In genomic region chr16:30187907-30188414, GRCm38 (mm10) we compare ENCODE assay signal across 8 mouse cellular contexts.
DNase-seq lines count a peak whose midpoint lies in the region; ATAC-seq and TF ChIP-seq lines count a peak whose summit lies in the region.

No protein-coding gene starts in this region.

- H3K9ac ChIP-seq in ES-Bruce4 (ENCODE audit: low read depth, poor library complexity, severe bottlenecking): peak overlapping the region; percentile 17; the same call in 1 of the 2 replicates
- H3K9ac ChIP-seq in forebrain, postnatal 0 days: peak overlapping the region; percentile 44
- H3K9ac ChIP-seq in lung, embryonic 14.5 days: peak overlapping the region; percentile 38

- H3K36me3 ChIP-seq in ES-Bruce4 (ENCODE audit: control insufficient read depth, insufficient read depth, low read length, poor library complexity, severe bottlenecking): no peaks in the 10 kb centered on the region
- H3K36me3 ChIP-seq in forebrain, postnatal 0 days (ENCODE audit: insufficient read depth): no peaks in the 10 kb centered on the region
- no peaks in the 10 kb centered on the region for H3K36me3 ChIP-seq in lung, embryonic 14.5 days (ENCODE audit: insufficient read depth)

- peak; percentile 71 for TF ChIP-seq EP300 in ES-Bruce4 (IDR thresholded peaks at IDR 0.05; ENCODE audit: insufficient read depth, low read depth, low read length)

- peak overlapping the region; percentile 56 for H3K4me2 ChIP-seq in forebrain, postnatal 0 days (ENCODE audit: low read depth)
- peak overlapping the region; percentile 59 for H3K4me2 ChIP-seq in lung, embryonic 14.5 days

- DNase-seq in cerebellum, adult 18-20 months: peak; percentile 91
- peak; percentile 84 for DNase-seq in forebrain, postnatal 0 days
- peak; percentile 98 for DNase-seq in heart, postnatal 4 days
- peak; percentile 90 to 92 for DNase-seq in layer of hippocampus, adult 8-10 months (ENCODE audit: low spot score in 2 of 2)
- peak; percentile 96 for DNase-seq in lung, embryonic 14.5 days
- peak; percentile 91 for DNase-seq in testis, postnatal 14 days (ENCODE audit: low spot score)

- no peak for TF ChIP-seq POLR2A in ES-Bruce4 (IDR thresholded peaks at IDR 0.05; ENCODE audit: insufficient read depth, low read length)

- 1% methylated on average over 26 of the region's 26 CpGs for WGBS in forebrain, postnatal 0 days
- 1% methylated on average over 26 of the region's 26 CpGs for WGBS in lung, embryonic 14.5 days

- H3K9me3 ChIP-seq in ES-Bruce4 (replicated peaks; ENCODE audit: control insufficient read depth, insufficient read depth, low read length, poor library complexity, severe bottlenecking): no peaks in the 10 kb centered on the region
- H3K9me3 ChIP-seq in forebrain, postnatal 0 days (ENCODE audit: low read length): no peaks in the 10 kb centered on the region
- H3K9me3 ChIP-seq in lung, embryonic 14.5 days (ENCODE audit: low read depth, low read length): no peaks in the 10 kb centered on the region

- peaks cover 2% of the 10 kb centered on the region for H3K4me1 ChIP-seq in ES-Bruce4 (ENCODE audit: control insufficient read depth, insufficient read depth, low read length)
- H3K4me1 ChIP-seq in forebrain, postnatal 0 days (ENCODE audit: insufficient read depth): no peaks in the 10 kb centered on the region
- H3K4me1 ChIP-seq in lung, embryonic 14.5 days (ENCODE audit: insufficient read depth): peaks cover 48% of the 10 kb centered on the region

- peak; percentile 60 for ATAC-seq in forebrain, postnatal 0 days
- ATAC-seq in lung, embryonic 14.5 days (ENCODE audit: insufficient read depth): peak; percentile 57
- peak; percentile 47 for ATAC-seq in neutrophil, adult 5-6 weeks (ENCODE audit: extremely low read depth, insufficient number of reproducible peaks, low FRiP score, poor library complexity, severe bottlenecking)

- no peak overlapping the region for H3K27ac ChIP-seq in ES-Bruce4 (ENCODE audit: insufficient read depth, low read length)
- H3K27ac ChIP-seq in forebrain, postnatal 0 days (ENCODE audit: low read depth, low read length): no peak overlapping the region
- H3K27ac ChIP-seq in lung, embryonic 14.5 days (ENCODE audit: low read depth): peak overlapping the region; percentile 85

- no peaks in the 10 kb centered on the region for H3K27me3 ChIP-seq in ES-Bruce4 (ENCODE audit: control insufficient read depth, insufficient read depth, low read length, poor library complexity, severe bottlenecking)
- 0 out of 2 replicates have a peak, but pooled peaks cover 3% of the 10 kb centered on the region for H3K27me3 ChIP-seq in forebrain, postnatal 0 days (ENCODE audit: insufficient read depth, low read length)
- H3K27me3 ChIP-seq in lung, embryonic 14.5 days (ENCODE audit: insufficient read depth, low read length): no peaks in the 10 kb centered on the region

- TF ChIP-seq CTCF in ES-Bruce4 (IDR thresholded peaks at IDR 0.05; ENCODE audit: low read depth, low read length): peak; percentile 71
- TF ChIP-seq CTCF in forebrain, postnatal 0 days (IDR thresholded peaks at IDR 0.05; ENCODE audit: low read depth): peak; percentile 81
- peak; percentile 91 for TF ChIP-seq CTCF in lung, embryonic 14.5 days (IDR thresholded peaks at IDR 0.05; ENCODE audit: low read depth)

- H3K4me3 ChIP-seq in ES-Bruce4 (ENCODE audit: low read depth, low read length): peak overlapping the region; percentile 20
- H3K4me3 ChIP-seq in forebrain, postnatal 0 days (ENCODE audit: low read depth, low read length): peak overlapping the region; percentile 34
- H3K4me3 ChIP-seq in lung, embryonic 14.5 days (ENCODE audit: low read depth, low read length): peak overlapping the region; percentile 23
